Mouse (Mus musculus) embryo, embryonic 10.5 days (tissue): ENCODE data around the gene Zfp341.

Experiments
- DNase-seq: peaks from one replicate; pipeline ENCODE4 v3.0.0-alpha.2; 2015; ENCODE audit warnings: low spot score

Gene Zfp341

DNA sequence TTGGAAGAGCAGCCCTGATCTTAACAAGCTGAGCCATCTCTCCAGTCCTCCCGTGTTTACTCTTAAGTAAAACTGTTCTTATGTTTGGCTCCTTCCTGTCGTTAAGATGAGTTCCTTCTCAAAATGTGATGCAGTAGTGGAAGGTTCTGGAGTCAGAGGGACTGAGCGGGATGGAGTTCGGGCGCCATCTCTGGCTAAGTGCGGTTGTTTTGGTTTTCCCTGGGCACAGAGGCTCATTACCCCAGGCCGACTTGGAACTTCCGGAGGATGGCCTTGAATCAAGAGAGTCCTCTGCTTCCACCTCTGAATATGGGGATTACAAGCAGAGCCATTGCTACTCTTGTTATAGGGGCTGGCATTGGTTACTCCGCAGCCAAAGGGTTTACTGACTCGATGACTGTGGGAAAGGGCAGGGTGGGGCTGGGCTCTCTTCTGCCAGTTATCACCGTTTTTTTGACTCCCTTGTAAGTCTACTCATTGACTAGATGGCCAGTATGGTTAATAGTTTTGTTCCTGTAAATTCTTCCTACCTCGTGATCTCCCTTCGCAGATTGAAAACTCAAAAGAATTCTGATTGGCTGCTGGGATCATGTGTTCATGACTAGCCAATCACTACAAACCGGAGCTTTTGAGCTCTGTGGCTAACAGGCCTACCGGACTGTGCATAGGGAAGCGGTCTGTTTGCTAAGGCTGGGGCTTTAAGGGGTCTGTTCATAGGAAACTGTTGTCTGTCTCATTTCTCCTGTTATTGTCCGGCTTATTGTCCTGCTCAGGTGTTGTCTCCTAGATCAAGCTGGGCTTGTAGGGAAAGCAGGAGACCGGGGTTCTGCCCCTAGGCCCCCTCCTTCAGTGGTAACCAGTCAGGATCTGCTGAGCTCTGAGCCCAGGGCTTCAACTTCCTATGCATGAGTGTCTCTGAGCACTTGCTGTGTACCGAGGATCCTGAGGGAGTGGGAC is 63.8 kb downstream of the Zfp341 start:
- DNase-seq, result peak; percentile 75

DNA sequence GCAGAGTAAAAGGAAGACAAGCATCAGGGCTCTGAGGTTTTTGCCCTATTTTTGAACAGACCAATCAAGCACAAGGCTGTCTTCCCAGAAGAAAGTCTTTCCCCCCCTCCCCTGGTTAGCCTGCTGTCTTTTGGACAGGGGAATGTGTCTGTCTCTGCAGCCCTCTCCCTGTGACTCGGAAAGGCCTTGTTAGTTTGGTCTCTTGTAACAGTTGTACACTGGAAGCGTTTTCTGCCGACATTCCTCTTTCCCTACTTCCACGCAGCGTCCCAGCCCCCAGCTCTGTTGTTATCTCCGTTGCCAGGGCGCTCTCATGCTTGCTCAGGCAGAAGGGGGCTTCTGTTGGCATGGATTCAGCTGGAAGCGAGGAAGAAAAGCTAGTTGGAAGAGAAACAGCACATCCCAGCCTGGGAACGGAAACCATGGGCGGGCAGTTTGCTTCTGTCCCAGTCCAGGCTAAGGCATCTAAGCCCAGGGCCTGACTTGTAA is 64.6 kb downstream of the Zfp341 start:
- DNase-seq, result peak; percentile 81

DNA sequence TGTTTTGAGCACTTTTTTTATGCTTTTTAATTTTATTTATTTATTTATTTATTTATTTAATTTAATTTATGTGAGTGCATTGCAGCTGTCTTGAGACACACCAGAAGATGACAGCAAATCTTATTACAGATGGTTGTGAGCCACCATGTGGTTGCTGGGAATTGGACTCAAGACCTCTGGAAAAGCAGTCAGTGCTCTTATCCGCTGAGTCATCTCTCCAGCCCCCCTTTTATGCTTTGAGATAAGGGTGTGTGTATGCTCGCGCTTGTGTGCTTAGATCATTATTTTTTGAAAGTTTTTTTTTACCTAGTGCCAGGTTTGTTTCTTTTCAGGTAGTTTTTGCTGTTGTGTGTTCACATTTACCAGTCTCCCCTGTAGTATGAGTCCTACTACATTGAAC is 65.9 kb downstream of the Zfp341 start:
- no peak for DNase-seq

DNA sequence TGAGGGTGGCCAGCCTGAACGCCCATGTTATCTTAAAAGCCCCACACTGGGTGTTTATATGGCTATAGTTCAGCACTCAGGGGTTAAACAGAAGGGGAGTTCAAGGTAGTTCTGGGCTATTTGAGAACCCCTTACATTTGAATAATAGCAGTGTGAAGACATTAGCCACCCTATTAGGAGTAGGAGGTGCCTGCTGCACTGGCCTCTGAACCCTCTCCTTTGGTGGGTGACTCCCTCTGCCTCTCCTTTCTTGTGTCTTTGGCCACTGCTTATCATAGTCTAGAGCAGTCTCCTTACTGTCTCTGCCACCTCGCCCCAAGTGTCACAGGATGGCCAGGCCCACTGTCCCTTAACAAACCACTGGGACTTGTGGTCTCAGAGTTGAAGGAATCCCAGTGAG is 67.2 kb downstream of the Zfp341 start:
- no peak for DNase-seq

DNA sequence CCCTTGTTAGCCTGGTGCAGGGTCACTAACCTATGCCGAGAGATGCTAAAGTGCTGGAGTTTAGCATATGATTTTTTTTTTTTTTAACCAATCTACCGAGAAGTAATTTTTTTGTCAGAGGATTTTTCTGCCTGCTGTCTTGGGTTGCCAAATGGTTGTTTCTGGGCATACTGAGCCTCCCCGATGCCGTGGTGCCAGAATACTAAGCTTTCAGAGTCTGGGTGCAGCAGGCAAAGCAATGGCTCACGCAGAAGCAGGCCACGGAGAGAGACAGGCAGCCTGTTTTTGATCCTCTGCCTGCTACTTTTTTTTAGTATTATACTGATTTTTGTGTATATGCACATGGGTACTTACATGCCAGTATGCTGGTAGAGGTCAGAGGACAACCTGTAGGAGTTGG is 67.8 kb downstream of the Zfp341 start:
- no peak for DNase-seq

DNA sequence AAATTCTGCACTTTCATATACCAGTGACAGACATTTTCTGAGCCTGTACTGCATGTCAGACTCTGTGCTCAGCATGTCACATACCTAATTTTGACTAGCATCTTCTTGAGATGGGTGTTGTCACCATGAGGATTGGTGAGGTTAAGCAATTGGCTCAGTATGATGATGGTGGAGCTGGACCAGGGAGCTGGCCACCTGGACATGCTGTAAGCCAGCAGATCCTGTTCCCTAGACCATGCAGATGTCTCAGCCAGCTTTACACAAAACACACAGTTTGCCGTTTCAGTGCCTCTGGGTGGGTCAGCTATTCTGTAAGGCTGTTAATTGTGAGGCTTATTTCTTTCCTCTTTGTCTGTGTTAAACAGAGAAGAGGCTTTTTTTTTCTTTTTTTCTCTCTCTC is 69.6 kb downstream of the Zfp341 start:
- no peak for DNase-seq

DNA sequence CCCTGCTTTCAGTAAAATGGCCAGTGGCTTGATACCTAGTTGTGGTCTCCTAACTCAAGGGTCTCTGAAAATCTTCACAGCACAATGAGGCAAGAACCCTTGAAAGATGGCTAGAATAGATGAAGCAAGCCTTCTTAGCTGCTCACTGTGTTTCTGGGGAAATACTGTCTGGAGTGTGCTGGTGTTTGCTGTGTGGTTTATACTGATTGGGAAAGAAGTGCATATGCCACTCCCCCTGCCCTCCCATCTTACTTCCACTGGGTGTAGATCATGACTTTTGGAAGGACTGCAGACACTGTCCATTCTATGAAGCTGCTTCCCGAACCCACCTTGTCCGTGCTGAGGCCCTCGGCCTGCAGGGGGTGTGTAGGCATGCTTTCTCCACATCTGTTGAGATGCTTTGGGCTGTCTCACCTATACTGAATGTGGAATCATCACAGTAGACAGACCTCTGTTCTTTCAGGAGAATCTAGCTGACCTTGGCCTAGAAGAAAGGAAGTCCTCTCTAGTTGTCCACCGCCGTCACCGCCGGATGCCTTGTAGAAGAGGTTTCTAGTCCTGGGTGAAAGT is 71.9 kb downstream of the Zfp341 start:
- DNase-seq, result no peak

DNA sequence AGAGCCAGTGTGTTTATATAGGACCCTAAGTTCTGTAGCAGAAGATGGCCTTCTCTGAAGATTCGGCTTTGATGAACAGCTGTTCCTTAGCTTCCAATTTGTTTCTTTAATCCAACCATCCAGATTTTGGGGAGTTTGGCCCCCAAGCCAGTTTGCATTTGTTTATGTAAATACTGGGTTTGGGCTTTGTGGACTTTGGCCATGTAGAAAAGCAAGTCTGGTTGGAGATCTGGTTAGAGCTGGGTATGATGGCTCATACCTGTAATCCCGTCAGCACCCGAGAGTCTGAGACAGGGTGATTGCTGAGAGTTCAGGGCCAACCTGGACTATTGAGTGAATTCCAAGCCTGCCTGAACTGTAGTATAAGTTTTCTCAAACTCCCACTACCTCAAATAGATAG is 72.7 kb downstream of the Zfp341 start:
- DNase-seq, result no peak

DNA sequence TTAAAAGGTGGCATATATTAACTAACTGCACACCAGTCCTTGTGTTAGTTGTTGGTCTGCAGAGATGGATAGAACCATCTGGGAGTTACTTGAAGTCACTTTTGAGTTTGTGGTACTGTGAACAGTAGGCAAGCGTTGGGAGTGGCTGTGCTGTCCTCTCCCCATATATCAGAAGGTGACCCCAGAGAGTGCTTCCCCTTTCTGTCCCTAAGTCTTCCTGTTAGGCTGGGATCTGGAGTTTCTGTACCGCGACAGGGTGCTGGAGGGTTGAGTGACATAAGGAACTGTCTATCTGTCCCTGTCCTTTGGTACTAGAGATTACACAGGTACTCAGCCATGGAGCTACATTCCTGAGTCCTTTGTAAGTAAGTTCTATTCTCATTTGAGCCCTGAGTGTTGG is 73.7 kb downstream of the Zfp341 start:
- DNase-seq, result no peak

DNA sequence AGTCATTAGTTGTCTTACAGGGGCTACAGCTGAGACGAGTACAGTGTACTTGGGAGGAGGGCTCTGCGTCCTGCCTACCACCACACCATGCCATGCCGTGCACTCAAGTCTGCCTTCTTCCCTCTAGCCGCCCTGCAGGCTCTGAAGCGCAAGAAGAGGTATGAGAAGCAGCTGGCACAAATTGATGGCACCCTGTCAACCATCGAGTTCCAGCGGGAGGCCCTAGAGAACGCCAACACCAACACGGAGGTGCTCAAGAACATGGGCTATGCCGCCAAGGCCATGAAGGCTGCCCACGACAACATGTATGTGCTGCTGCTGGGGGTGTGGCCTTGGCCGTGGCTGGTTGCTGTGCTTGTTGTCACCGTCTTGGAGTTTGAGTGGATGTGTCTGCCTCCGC is 76.3 kb downstream of the Zfp341 start:
- DNase-seq, result no peak

DNA sequence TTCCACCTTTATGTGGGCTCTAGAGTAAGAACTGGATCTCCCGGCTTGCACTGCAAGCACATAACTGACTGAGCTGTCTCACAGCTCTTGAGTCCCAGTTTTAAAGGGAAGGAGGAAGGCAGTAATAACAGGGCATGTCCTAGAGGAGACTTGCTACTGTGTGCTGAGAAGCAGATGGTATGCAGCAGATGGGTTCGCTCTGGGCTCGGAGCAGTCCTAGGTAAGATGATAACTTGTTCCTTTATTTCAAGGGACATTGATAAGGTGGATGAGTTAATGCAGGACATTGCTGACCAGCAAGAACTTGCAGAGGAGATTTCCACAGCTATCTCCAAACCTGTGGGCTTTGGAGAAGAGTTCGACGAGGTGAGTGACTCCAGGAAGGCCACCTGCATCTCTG is 77.9 kb downstream of the Zfp341 start:
- DNase-seq, result no peak

DNA sequence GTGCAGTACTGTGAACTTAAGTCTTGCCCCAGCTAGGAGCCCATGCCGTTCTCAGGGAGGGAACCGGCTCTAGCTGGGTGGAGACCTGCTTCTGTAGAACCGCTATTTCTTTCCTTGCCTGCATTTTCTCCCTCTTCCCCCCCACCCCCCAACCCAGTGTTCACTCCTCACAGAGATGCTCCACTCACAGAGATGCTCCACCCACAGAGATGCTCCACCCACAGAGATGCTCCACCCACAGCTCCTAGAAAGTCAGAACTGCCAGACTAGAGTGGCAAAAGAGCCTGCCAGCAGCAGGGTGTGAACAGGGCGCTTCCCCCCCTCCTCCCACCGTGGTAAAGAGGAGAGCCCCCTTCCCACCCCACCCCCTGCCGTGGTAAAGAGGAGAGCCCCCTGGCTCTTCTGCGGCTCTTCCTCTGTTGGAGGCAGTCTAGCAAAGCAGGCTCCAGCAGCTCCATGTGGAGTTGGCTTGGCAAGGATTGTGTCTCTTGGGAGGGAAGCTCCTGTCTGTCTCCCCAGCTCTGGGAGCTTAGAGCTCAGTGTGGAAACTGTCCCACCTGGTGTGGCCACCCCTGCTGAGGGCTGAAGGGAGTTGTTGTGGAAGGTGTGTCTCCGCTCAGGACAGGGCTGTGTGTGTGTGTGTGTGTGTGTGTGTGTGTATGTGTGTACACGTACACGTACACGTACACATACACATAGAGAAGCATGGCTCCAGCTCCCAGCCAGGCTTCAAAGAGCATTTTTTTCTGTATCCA is 80.3 kb downstream of the Zfp341 start:
- no peak for DNase-seq

DNA sequence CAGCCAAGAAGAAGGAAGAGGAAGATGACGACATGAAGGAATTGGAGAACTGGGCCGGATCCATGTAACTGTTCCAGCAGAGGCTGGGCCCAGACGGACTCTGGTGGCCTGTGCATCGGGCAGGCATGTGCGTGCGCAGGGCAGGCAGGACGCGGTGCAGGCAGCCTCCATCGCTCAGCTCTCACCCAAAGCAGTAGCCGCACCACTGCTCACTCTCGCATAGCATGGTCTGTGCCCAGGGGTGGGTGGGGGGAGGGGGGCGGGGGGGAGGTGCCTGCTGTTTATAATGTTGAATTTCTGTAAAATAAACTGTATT is 80.8 kb downstream of the Zfp341 start:
- DNase-seq, result no peak

DNA sequence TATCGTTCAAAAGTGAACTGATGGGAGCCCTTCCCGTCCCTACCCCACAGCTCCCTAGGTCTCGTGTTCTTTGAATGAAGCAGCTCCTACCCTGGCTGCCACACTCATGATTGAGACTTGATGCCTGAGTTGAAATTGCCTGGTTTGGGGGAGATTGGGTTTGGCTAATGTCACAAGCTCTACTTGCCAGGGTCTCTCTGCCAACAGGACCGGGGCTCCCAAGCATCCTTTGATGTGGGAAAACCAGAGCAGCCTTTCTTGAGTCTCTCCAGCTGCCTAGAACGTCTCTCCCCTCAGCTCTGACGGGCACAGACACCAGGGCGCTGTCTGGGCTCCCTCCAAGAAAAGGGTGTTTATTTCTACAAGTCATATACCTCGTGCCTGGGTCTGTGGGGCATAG is 82.6 kb downstream of the Zfp341 start:
- no peak for DNase-seq
